Mouse (Mus musculus) heart, adult 18-20 months (tissue): ENCODE measurements around the gene Brd9. TPM values are rescaled to one million over a fixed set of nuclear protein-coding genes. Genes with fewer than 3 reads are reported as not detected.
"Not testable (repeated sequence)": the region's sequence is repeated elsewhere in the genome, so short reads cannot be mapped to it uniquely, and the experiment has no call there.

Experiments used
- DNase-seq, 2 experiments: peaks; one replicate each; pipeline ENCODE4 v3.0.0; 2021 to 2022; ENCODE audit warnings: mixed read lengths in 1 of 2
- microRNA-seq, 2 experiments: library from miRNA; unstranded; fragments of <30 nt; microRNA quantifications; one replicate each; pipeline ENCODE4 v1.2.0; 2022
- total RNA-seq, 2 experiments: library from RNA; stranded (reverse); gene quantifications; 2 replicates each; pipeline ENCODE4 v1.2.3; 2021

The Brd9 gene
- total RNA-seq, 2 experiments from 2014 or later = 17.2 to 21.3 TPM

GRCm38 (mm10) chr13:73990325-73990724 lies 52.7 kb downstream of the Brd9 start:
- DNase-seq = no peak

- DNase-seq = no peak
Measured at GRCm38 (mm10) chr13:73990761-73991160, 53.1 kb downstream of the Brd9 start.

GRCm38 (mm10) chr13:73991267-73991666 lies 53.7 kb downstream of the Brd9 start:
- DNase-seq = peak; percentile 32 to 74

GRCm38 (mm10) chr13:73996456-73996855 lies 58.8 kb downstream of the Brd9 start:
- no peak for DNase-seq

- no peak for DNase-seq
Measured at GRCm38 (mm10) chr13:74000519-74000918, 62.9 kb downstream of the Brd9 start.

GRCm38 (mm10) chr13:74000961-74001360 lies 63.4 kb downstream of the Brd9 start:
- DNase-seq = no peak

- DNase-seq = no peak
Measured at GRCm38 (mm10) chr13:74001492-74001891, 63.9 kb downstream of the Brd9 start.

GRCm38 (mm10) chr13:74006881-74007280 lies 69.3 kb downstream of the Brd9 start:
- not testable (repeated sequence) for DNase-seq

GRCm38 (mm10) chr13:74008216-74008615 lies 70.6 kb downstream of the Brd9 start:
- not testable (repeated sequence) for DNase-seq

GRCm38 (mm10) chr13:74008948-74009718 lies 71.5 kb downstream of the Brd9 start, which contains the start of gene Tppp:
Tppp (plus strand) TSS chr13:74009407.
- DNase-seq = peak; percentile 96 to 98

- DNase-seq = peak; percentile 89
Measured at GRCm38 (mm10) chr13:74009791-74010614, 72.4 kb downstream of the Brd9 start.

Small RNA genes within 50 kb of the gene (microRNA-seq; reads per million reads assigned to microRNA genes)
- gene Gm25197 = 0 reads per million in 2 experiments

Other genes starting within 250 kb of the Brd9 start
- under 1 TPM in 1 of 2 experiments, not detected in 1; 0.28 TPM for gene Slc6a19, start 232.9 kb upstream of the Brd9 start, total RNA-seq
- gene Slc12a7, start 204.7 kb upstream of the Brd9 start, total RNA-seq = 100 to 1,000 TPM; 189 to 209 TPM
- 1 to 10 TPM; 1.2 TPM for gene Nkd2, start 90.2 kb upstream of the Brd9 start, total RNA-seq
- gene Trip13, start within 50 bp of the Brd9 start, total RNA-seq = under 1 TPM; 0.18 to 0.32 TPM
- not detected for gene Zdhhc11, start 26.0 kb downstream of the Brd9 start, total RNA-seq
- gene Tppp, start 71.6 kb downstream of the Brd9 start, total RNA-seq = 10 to 100 TPM; 12.9 to 13.3 TPM
- under 1 TPM; 0.57 to 0.90 TPM for gene Cep72, start 124.5 kb downstream of the Brd9 start, total RNA-seq
- gene Slc9a3, start 183.6 kb downstream of the Brd9 start, total RNA-seq = 1 to 10 TPM in 1 of 2 experiments, under 1 TPM in 1; 0.59 to 1.2 TPM